Mouse (Mus musculus) hindbrain, embryonic 16.5 days (tissue): Measurements from ENCODE around the gene Phactr1. TPM values are rescaled to one million over a fixed set of nuclear protein-coding genes. Genes with fewer than 3 reads are reported as not detected.

Experiments used
- ATAC-seq: fragments of 200-750 bp; cut with Nextera tagmentation; 2 replicates; pipeline ENCODE4 v1.8.0; 2017; ENCODE audit warnings: moderate TSS enrichment, moderate library complexity
- H3K27ac ChIP-seq: fragments of 300-500 bp; sonication (generic); 2 replicates; pipeline ENCODE4 v1.5.1; 2014; ENCODE audit warnings: low read depth, mild to moderate bottlenecking, control low read depth, low read length, moderate library complexity
- H3K27me3 ChIP-seq: fragments of 300-500 bp; sonication (generic); replicated peaks from 2 replicates; pipeline ENCODE4 v1.6.1; 2014; ENCODE audit warnings: low read length; ENCODE audit not compliant: control insufficient read depth, insufficient read depth
- H3K36me3 ChIP-seq: fragments of 300-500 bp; sonication (generic); 2 replicates; pipeline ENCODE4 v1.6.1; 2014; ENCODE audit warnings: mild to moderate bottlenecking, low read length, moderate library complexity, mixed read lengths; ENCODE audit not compliant: control insufficient read depth, insufficient read depth
- H3K4me1 ChIP-seq: fragments of 300-500 bp; sonication (generic); 2 replicates; pipeline ENCODE4 v1.6.1; 2014; ENCODE audit warnings: low read depth, low read length; ENCODE audit not compliant: control insufficient read depth, insufficient read depth
- H3K4me2 ChIP-seq: fragments of 300-500 bp; sonication (generic); 2 replicates; pipeline ENCODE4 v1.6.1; 2014; ENCODE audit warnings: mild to moderate bottlenecking, low read length, control low read depth, moderate library complexity
- H3K4me3 ChIP-seq: fragments of 300-500 bp; sonication (generic); 2 replicates; pipeline ENCODE4 v1.5.1; 2014; ENCODE audit warnings: mild to moderate bottlenecking, low read length, control low read depth, moderate library complexity
- H3K9ac ChIP-seq: fragments of 300-500 bp; sonication (generic); 2 replicates; pipeline ENCODE4 v1.6.1; 2014; ENCODE audit warnings: low read depth, mild to moderate bottlenecking, control low read depth, low read length, moderate library complexity
- H3K9me3 ChIP-seq: fragments of 300-500 bp; sonication (generic); 2 replicates; pipeline ENCODE4 v1.6.1; 2014; ENCODE audit warnings: mild to moderate bottlenecking, low read length, moderate library complexity; ENCODE audit not compliant: control insufficient read depth
- WGBS: fragments of 180-500 bp; shearing (Covaris S2); extraction: QIAGEN DNeasy Blood & Tissue Kit; methylation state at CpG from one replicate; pipeline ENCODE4 v1.1.7; 2014; 5-methylcytosine and 5-hydroxymethylcytosine counted together
- polyA plus RNA-seq: library from polyadenylated mRNA; unstranded; fragments of >200 nt; fragmentation: Nextera tagmentation; extraction: Ambion mirVana; gene quantifications from 2 replicates; pipeline ENCODE4 v1.2.1, GENCODE M21; 2015

Phactr1 gene
- polyA plus RNA-seq, 1 experiment from 2014 or later, result 49.9 TPM

DNA sequence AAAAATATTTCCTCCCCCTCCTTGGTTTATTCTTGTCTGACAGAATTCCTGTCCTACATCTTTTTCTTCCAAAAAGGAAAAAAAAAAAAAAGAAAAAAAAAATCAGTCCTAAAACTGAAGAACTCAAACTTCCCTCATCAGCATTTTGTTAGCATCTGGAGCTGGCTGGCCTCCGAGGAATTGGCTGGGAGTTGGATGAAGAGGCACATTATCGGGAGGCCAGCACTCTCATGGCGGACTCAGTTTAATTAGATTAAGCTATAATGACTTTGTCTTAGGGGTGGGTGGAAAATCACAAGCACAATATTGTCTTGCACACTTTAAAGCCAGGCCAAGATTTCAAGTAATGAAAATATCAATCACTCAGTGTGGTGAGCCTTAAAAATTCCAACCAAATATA, 215.6 kb downstream of the Phactr1 start:
- Histone ChIP-seq H3K9ac (no peak overlapping the region), H3K27ac (no peak overlapping the region), H3K4me1 (no peaks in the 10 kb centered on the region), H3K9me3 (no peaks in the 10 kb centered on the region), H3K4me2 (no peak overlapping the region), H3K36me3 (no peaks in the 10 kb centered on the region), H3K27me3 (no peaks in the 10 kb centered on the region), H3K4me3 (no peak overlapping the region)
- WGBS, result 38% methylated on average over 3 of the region's 3 CpGs
- ATAC-seq, result no peak

DNA sequence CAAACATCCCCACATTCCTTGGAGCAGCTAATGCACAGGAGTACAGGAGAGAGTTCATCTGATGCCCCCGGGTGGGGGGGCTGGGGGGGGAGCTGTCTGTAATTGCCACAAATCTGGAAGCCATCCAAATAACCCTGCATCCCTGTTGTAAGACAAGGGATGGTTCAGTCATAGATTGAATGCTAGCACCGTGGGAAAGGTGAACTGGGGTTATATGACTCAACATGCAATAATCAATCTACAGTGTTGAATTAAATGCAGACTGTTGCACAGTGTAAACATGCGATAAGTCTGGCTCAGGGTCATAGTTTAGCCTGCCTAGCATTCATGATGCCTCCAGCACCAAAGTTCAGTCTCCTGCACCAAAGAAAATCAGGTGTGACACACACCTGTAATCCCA, 219.2 kb downstream of the Phactr1 start:
- Histone ChIP-seq H3K9me3 (no peaks in the 10 kb centered on the region), H3K4me2 (no peak overlapping the region), H3K4me3 (no peak overlapping the region), H3K27ac (no peak overlapping the region), H3K36me3 (no peaks in the 10 kb centered on the region), H3K27me3 (no peaks in the 10 kb centered on the region), H3K4me1 (no peaks in the 10 kb centered on the region), H3K9ac (no peak overlapping the region)
- ATAC-seq, result no peak
- 52% methylated on average over 3 of the region's 3 CpGs for WGBS

DNA sequence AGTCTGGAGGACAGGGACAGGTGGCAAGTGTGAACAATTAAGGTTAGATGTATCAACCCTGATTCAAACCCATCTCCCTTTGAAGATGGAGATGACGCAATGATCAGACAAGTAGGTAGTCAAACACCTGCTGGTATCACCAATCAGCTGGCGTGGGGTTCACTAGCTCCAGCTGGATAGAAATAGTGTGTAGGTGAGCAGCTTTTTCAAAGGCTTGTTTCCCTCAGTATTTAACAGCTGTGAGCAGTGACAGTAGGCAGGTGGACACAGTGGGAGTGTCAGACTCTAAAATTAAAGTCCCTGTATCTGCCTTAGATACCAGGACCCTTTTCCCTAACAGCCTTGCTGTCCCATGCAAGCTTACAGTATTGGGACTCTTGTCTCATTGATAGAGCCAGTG, 221.4 kb downstream of the Phactr1 start:
- WGBS, result 90% methylated on average over 2 of the region's 2 CpGs
- H3K9me3 ChIP-seq, result no peaks in the 10 kb centered on the region
- ATAC-seq, result no peak

GRCm38 (mm10) chr13:42902859-42903258, 222.4 kb downstream of the Phactr1 start:
- no peaks in the 10 kb centered on the region for H3K36me3 ChIP-seq
- no peaks in the 10 kb centered on the region for H3K9me3 ChIP-seq
- no peaks in the 10 kb centered on the region for H3K4me1 ChIP-seq
- H3K4me3 ChIP-seq, result no peak overlapping the region
- no peaks in the 10 kb centered on the region for H3K27me3 ChIP-seq
- H3K4me2 ChIP-seq, result no peak overlapping the region
- no peak overlapping the region for H3K27ac ChIP-seq
- ATAC-seq, result no peak
- no peak overlapping the region for H3K9ac ChIP-seq
- 91% methylated on average over 3 of the region's 3 CpGs for WGBS

More for the DNA sequence above, 221.4 kb downstream of the Phactr1 start:
- Histone ChIP-seq H3K9ac (no peak overlapping the region), H3K4me3 (no peak overlapping the region), H3K27ac (no peak overlapping the region), H3K4me2 (no peak overlapping the region), H3K4me1 (no peaks in the 10 kb centered on the region), H3K27me3 (no peaks in the 10 kb centered on the region), H3K36me3 (no peaks in the 10 kb centered on the region)

DNA sequence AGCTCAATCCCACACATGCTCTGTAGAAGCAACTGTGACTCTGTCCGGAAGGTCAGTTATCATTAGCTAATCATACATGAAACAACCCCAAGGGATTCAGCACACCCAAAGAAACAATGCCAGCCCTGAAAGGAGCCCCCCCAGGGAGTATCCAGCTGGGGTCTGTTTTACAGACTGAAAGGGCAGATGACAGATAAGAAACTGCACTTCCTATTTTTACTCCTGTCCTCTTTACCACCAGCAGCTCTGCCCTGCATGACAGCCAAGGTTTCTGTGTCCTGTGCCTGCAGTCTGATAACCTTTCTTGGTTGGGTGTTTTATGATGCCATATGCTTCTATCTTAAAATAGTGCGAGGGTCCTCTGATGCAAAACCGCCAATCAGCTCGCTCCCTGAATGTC, 225.4 kb downstream of the Phactr1 start:
- WGBS, result 74% methylated on average over 4 of the region's 4 CpGs
- H3K4me3 ChIP-seq, result no peak overlapping the region
- no peaks in the 10 kb centered on the region for H3K4me1 ChIP-seq
- H3K36me3 ChIP-seq, result no peaks in the 10 kb centered on the region
- H3K4me2 ChIP-seq, result no peak overlapping the region
- no peaks in the 10 kb centered on the region for H3K27me3 ChIP-seq
- H3K9me3 ChIP-seq, result no peaks in the 10 kb centered on the region
- H3K27ac ChIP-seq, result no peak overlapping the region
- H3K9ac ChIP-seq, result no peak overlapping the region
- no peak for ATAC-seq

DNA sequence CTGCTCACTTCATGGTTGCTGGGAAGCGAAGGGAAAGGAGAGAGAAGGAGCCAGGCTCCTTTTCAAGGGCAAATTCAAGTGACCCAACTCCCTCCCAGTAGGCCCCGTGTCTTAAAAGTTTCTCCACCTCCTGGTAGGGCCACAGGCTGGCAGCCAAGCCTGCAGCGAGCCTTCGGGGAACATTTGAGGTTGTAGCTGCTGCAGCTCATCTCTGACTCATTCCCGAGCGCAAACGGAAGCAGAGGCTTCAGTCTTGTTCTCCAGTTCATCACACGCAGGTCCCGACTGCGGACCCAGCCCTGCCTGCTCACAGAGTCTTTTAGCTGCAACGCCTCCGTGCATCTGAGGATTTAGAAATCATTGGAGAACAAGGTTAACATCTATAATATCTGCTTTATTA, 226.6 kb downstream of the Phactr1 start:
- ATAC-seq, result no peak
- no peak overlapping the region for H3K4me2 ChIP-seq
- H3K36me3 ChIP-seq, result no peaks in the 10 kb centered on the region
- H3K9me3 ChIP-seq, result no peaks in the 10 kb centered on the region
- no peak overlapping the region for H3K27ac ChIP-seq
- 86% methylated on average over 12 of the region's 12 CpGs for WGBS
- no peak overlapping the region for H3K9ac ChIP-seq
- H3K27me3 ChIP-seq, result no peaks in the 10 kb centered on the region
- no peaks in the 10 kb centered on the region for H3K4me1 ChIP-seq
- H3K4me3 ChIP-seq, result no peak overlapping the region

- WGBS, result 61% methylated on average over 4 of the region's 4 CpGs
- ATAC-seq, result no peak
- H3K4me2 ChIP-seq, result no peak overlapping the region
- peaks cover 15% of the 10 kb centered on the region for H3K4me1 ChIP-seq
- H3K4me3 ChIP-seq, result no peak overlapping the region
- H3K9ac ChIP-seq, result no peak overlapping the region
- H3K9me3 ChIP-seq, result no peaks in the 10 kb centered on the region
- no peaks in the 10 kb centered on the region for H3K27me3 ChIP-seq
- H3K27ac ChIP-seq, result no peak overlapping the region
- H3K36me3 ChIP-seq, result no peaks in the 10 kb centered on the region
Measured at GRCm38 (mm10) chr13:42915081-42915480, 234.7 kb downstream of the Phactr1 start.

DNA sequence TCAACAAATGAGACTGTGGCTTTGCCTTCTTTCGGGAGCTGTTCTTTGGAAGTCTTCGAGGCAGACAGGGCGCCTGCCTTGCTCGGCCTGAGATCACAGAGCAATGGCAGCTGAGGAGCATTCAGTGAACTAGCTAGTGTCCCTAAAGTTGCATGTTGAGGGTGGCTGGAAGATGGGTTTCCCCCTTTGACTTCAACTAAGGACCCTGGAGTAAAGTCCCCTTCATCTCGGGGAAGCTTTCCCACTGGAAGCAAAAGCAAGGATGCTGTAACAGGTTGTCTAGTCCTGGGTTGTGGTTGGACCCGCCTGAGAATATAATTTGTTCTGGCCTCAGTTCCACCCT, 235.4 kb downstream of the Phactr1 start:
- no peak for ATAC-seq
- Histone ChIP-seq H3K36me3 (no peaks in the 10 kb centered on the region), H3K4me2 (peak overlapping the region; percentile 99), H3K9ac (peak overlapping the region; percentile 84), H3K9me3 (no peaks in the 10 kb centered on the region), H3K27ac (no peak overlapping the region), H3K4me3 (peak overlapping the region; percentile 74), H3K4me1 (peaks cover 15% of the 10 kb centered on the region), H3K27me3 (no peaks in the 10 kb centered on the region)
- WGBS, result 21% methylated on average over 6 of the region's 6 CpGs

DNA sequence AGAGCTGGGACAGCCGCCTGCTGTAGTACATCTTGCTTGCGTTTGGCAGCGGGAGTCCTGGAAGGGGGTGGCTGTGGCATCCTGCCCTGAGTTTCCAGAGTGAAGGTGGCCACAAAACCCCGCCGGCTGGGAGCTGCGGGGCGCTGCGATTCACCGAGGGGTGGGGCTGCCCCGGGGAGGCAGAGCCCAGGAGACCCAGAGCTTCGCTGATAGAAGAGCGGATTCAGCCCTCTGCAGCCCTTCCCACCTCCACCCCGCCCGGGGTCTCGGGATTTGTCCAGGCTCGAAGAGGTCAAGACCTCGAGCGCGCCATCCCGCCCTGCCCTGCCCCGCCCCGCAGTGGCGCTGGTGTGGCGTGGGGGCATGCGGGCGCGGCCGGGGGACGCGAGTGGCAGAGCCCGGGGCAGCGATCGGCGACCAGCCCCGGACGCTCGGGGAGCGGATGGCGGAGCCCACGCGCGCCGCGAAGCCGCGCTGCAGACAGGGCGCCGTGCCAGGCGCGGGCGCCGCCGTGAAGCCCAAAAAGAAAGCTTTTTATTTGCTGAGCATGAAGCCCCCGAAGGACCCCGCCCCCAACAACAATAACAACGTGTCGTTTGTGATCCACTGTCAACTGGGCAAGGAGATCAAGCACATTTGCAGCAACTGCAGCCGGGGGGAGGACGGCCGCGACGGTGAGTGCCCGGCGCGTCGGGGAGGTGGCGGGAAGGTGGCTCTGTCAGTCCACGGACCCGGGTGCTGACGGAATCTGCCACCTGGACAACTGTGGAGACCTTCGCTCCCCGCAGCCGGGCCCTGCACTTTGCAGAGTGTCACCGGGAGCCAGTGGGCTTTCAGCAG, 236.0 kb downstream of the Phactr1 start:
- H3K4me2 ChIP-seq, result peak overlapping the region; percentile 99
- H3K4me3 ChIP-seq, result peak overlapping the region; percentile 74
- no peak overlapping the region for H3K27ac ChIP-seq
- no peaks in the 10 kb centered on the region for H3K27me3 ChIP-seq
- under 1% methylated on average over 42 of the region's 74 CpGs for WGBS
- ATAC-seq, result peak; percentile 53
- H3K9me3 ChIP-seq, result no peaks in the 10 kb centered on the region
- H3K36me3 ChIP-seq, result no peaks in the 10 kb centered on the region
- peak overlapping the region; percentile 84 for H3K9ac ChIP-seq
- H3K4me1 ChIP-seq, result peaks cover 15% of the 10 kb centered on the region
